ENCODE assay signal across 23 mouse cellular contexts in genomic region chr7:127118671-127119445, GRCm38 (mm10). TPM values are rescaled to one million over a fixed set of nuclear protein-coding genes. Genes with fewer than 3 reads are reported as not detected.
A peak's percentile ranks its signal among the peaks of the same experiment; 100 is the strongest.
DNase-seq lines count a peak whose midpoint lies in the region; ATAC-seq and TF ChIP-seq lines count a peak whose summit lies in the region.
"Had no signal": no experiment of that assay in that cellular context is flagged by ENCODE, and none has a peak within 500 bp of the region (broad histone marks: within the 10 kb centered on the region; RNA-seq: fewer than 3 reads in every experiment).

No protein-coding gene starts in this region.

- peaks cover 7% of the 10 kb centered on the region; the same call in 1 of the 2 replicates for H3K4me1 ChIP-seq in brown adipose tissue, adult 24 weeks (ENCODE audit: control insufficient read depth, insufficient read depth, insufficient read length, low read length)
- H3K4me1 ChIP-seq in liver, embryonic 13.5 days (replicated peaks): peaks cover 64% of the 10 kb centered on the region
- no peaks in the 10 kb centered on the region for H3K4me1 ChIP-seq in cerebellum, adult 2 months (ENCODE audit: control insufficient read depth, insufficient read depth, low read length)

- H3K4me2 ChIP-seq in liver, embryonic 13.5 days: no peak overlapping the region
- H3K4me2 ChIP-seq: midbrain, embryonic 12.5 days had no signal

- H3K4me3 ChIP-seq in brown adipose tissue, adult 24 weeks (ENCODE audit: insufficient read depth, low read depth, low read length): no peak overlapping the region
- no peak overlapping the region for H3K4me3 ChIP-seq in liver, embryonic 13.5 days (replicated peaks)
- no peak overlapping the region for H3K4me3 ChIP-seq in cerebellum, adult 2 months (replicated peaks; ENCODE audit: insufficient read depth, low read depth, low read length)
- H3K4me3 ChIP-seq: erythroblast, embryonic 14.5 days; heart, adult 2 months; midbrain, embryonic 12.5 days had no signal

- 60% methylated on average over 14 of the region's 14 CpGs for WGBS in liver, embryonic 13.5 days (ENCODE audit: insufficient replicate concordance)
- WGBS in cerebellum, adult 2 months: 49% methylated on average over 14 of the region's 14 CpGs

- peak overlapping the region; percentile 31; the same call in 1 of the 2 replicates for H3K27ac ChIP-seq in brown adipose tissue, adult 24 weeks (replicated peaks; ENCODE audit: low read depth, low read length)
- H3K27ac ChIP-seq in liver, embryonic 13.5 days: peak overlapping the region; percentile 52
- no peak overlapping the region for H3K27ac ChIP-seq in cerebellum, adult 2 months (ENCODE audit: insufficient read depth, low read length)
- H3K27ac ChIP-seq: heart, adult 2 months; midbrain, embryonic 12.5 days; stomach, postnatal 0 days had no signal

- no peaks in the 10 kb centered on the region for H3K36me3 ChIP-seq in liver, embryonic 13.5 days
- H3K36me3 ChIP-seq: midbrain, embryonic 12.5 days had no signal

- TF ChIP-seq CTCF in cerebellum, adult 2 months (IDR thresholded peaks at IDR 0.05; ENCODE audit: borderline replicate concordance, insufficient read depth, low read depth, low read length): no peak

- no peak for TF ChIP-seq POLR2A in cerebellum, adult 2 months (IDR thresholded peaks at IDR 0.05; ENCODE audit: borderline replicate concordance, insufficient read depth, low read length)

- DNase-seq in adrenal gland, adult 2 months: peak; percentile 29
- DNase-seq in adrenal gland, postnatal 25 days: no peak
- peak; percentile 23 to 77 for DNase-seq in kidney, postnatal 25 days
- DNase-seq in kidney, adult 18-20 months: no peak
- no peak for DNase-seq in liver, embryonic 13.5 days
- DNase-seq in cerebellum, adult 2 months: no peak
- DNase-seq in heart, postnatal 4 days: no peak
- DNase-seq: cerebellum, adult 11-12 months; heart, adult 2 months; lung, postnatal 4 days; spleen, adult 18-20 months; thymus, postnatal 36 days had no signal

- H3K27me3 ChIP-seq in liver, embryonic 13.5 days: 0 out of 2 replicates have a peak, but pooled peaks cover 4% of the 10 kb centered on the region
- H3K27me3 ChIP-seq in cerebellum, adult 2 months (ENCODE audit: control insufficient read depth, insufficient read depth, low read length): no peaks in the 10 kb centered on the region; the same call in 1 of the 2 replicates
- H3K27me3 ChIP-seq: CH12.LX had no signal

- ATAC-seq in liver, embryonic 13.5 days (ENCODE audit: low read depth): 0 out of 2 replicates have a peak, but pooled peaks have one; percentile 4
- ATAC-seq: activated CD4-positive, CD25-positive, alpha-beta regulatory T cell, adult 4 months; hindbrain, embryonic 16.5 days had no signal

- no peaks in the 10 kb centered on the region for H3K9me3 ChIP-seq in liver, embryonic 13.5 days (replicated peaks)
- H3K9me3 ChIP-seq: midbrain, embryonic 12.5 days had no signal

- H3K9ac ChIP-seq in liver, embryonic 13.5 days: no peak overlapping the region
- H3K9ac ChIP-seq: midbrain, embryonic 12.5 days had no signal

RNA-seq across cellular contexts. Expression of gene Qprt, which starts 3.2 kb away (rescaled TPM):
- total RNA-seq in adrenal gland, adult 2 months (2021): under 1 TPM; 0.49 to 0.52 TPM
- 0.77 and 1.0 TPM in 2 replicates for polyA plus RNA-seq in adrenal gland, adult 2 months (2012; rRNA removed)
- 0.21 TPM in 1 of 2 replicates, not detected in the other for total RNA-seq in adrenal gland, postnatal 25 days (2021)
- polyA plus RNA-seq in brown adipose tissue, adult 24 weeks (2012; ENCODE audit: insufficient read depth, insufficient read length, missing spikeins): 0.75 and 1.5 TPM in 2 replicates
- 44.4 and 49.1 TPM in 2 replicates for polyA plus RNA-seq in liver, embryonic 13.5 days (2015; fragmentation: Nextera tagmentation; extraction: Ambion mirVana)
- 2.1 and 2.2 TPM in 2 replicates for polyA plus RNA-seq in cerebellum, adult 2 months (2012; rRNA removed)
- under 1 TPM; 0.19 to 0.20 TPM for total RNA-seq in heart, postnatal 4 days (2021)
- total RNA-seq: heart, adult 2 months had no signal

RNA-seq across cellular contexts. Expression of gene Spn, which starts 18.8 kb away (rescaled TPM):
- 1 to 10 TPM in 1 of 2 experiments, under 1 TPM in 1; 0.58 to 1.0 TPM for total RNA-seq in adrenal gland, adult 2 months (2021)
- 1.0 and 2.0 TPM in 2 replicates for polyA plus RNA-seq in adrenal gland, adult 2 months (2012; rRNA removed)
- 0.55 and 1.0 TPM in 2 replicates for total RNA-seq in adrenal gland, postnatal 25 days (2021)
- polyA plus RNA-seq in brown adipose tissue, adult 24 weeks (2012; ENCODE audit: insufficient read depth, insufficient read length, missing spikeins): 0.44 TPM in 1 of 2 replicates, not detected in the other
- polyA plus RNA-seq in liver, embryonic 13.5 days (2015; fragmentation: Nextera tagmentation; extraction: Ambion mirVana): 8.2 and 8.7 TPM in 2 replicates
- polyA plus RNA-seq in cerebellum, adult 2 months (2012; rRNA removed): 0.16 and 0.18 TPM in 2 replicates
- under 1 TPM; 0.38 to 0.67 TPM for total RNA-seq in heart, postnatal 4 days (2021)
- polyA plus RNA-seq: hindbrain, embryonic 16.5 days had no signal

RNA-seq across cellular contexts. Expression of gene AI467606, which starts 27.7 kb away (rescaled TPM):
- total RNA-seq in adrenal gland, adult 2 months (2021): 1 to 10 TPM; 1.6 to 1.9 TPM
- 7.6 TPM in 2 replicates for polyA plus RNA-seq in adrenal gland, adult 2 months (2012; rRNA removed)
- total RNA-seq in adrenal gland, postnatal 25 days (2021): 0.43 and 1.1 TPM in 2 replicates
- 0.96 and 1.8 TPM in 2 replicates for polyA plus RNA-seq in brown adipose tissue, adult 24 weeks (2012; ENCODE audit: insufficient read depth, insufficient read length, missing spikeins)
- polyA plus RNA-seq in liver, embryonic 13.5 days (2015; fragmentation: Nextera tagmentation; extraction: Ambion mirVana): 7.0 and 7.3 TPM in 2 replicates
- 1.4 and 2.1 TPM in 2 replicates for polyA plus RNA-seq in cerebellum, adult 2 months (2012; rRNA removed)
- total RNA-seq in heart, postnatal 4 days (2021): under 1 TPM; 0.71 to 0.74 TPM

RNA-seq across cellular contexts. Expression of gene Zg16, which starts 31.7 kb away (rescaled TPM):
- total RNA-seq in adrenal gland, adult 2 months (2021): not detected
- polyA plus RNA-seq in adrenal gland, adult 2 months (2012; rRNA removed): 0.18 and 0.49 TPM in 2 replicates
- total RNA-seq in adrenal gland, postnatal 25 days (2021): not detected in 2 replicates
- not detected in 2 replicates for polyA plus RNA-seq in brown adipose tissue, adult 24 weeks (2012; ENCODE audit: insufficient read depth, insufficient read length, missing spikeins)
- polyA plus RNA-seq in liver, embryonic 13.5 days (2015; fragmentation: Nextera tagmentation; extraction: Ambion mirVana): not detected in 2 replicates
- polyA plus RNA-seq in cerebellum, adult 2 months (2012; rRNA removed): 0.34 TPM in 1 of 2 replicates, not detected in the other
- total RNA-seq in heart, postnatal 4 days (2021): not detected
- total RNA-seq: CH12.LX; gastrocnemius, adult 8-10 months; heart, adult 2 months; left cerebral cortex, adult 18-20 months had no signal
- polyA plus RNA-seq: activated CD4-positive, CD25-positive, alpha-beta regulatory T cell, adult 4 months; erythroblast, embryonic 14.5 days; heart, adult 2 months; heart, postnatal 0 days; hindbrain, embryonic 16.5 days; limb, embryonic 14.5 days; midbrain, embryonic 12.5 days had no signal

Comparison
In these comparisons a context has a peak if more than half of its experiments do, and no peak if none do; other contexts are left out.
1. DNase-seq: peak in adrenal gland, adult 2 months (single experiment) and kidney, postnatal 25 days (2 of 2); none in adrenal gland, postnatal 25 days (single experiment), kidney, adult 18-20 months (single experiment), liver, embryonic 13.5 days (single experiment), cerebellum, adult 2 months (0 of 2) and heart, postnatal 4 days (single experiment).
2. RNA of gene Qprt, which starts 3.2 kb away (polyA plus RNA-seq): 44.4 to 49.1 TPM in liver, embryonic 13.5 days; 2.1 to 2.2 TPM in cerebellum, adult 2 months, 0.75 to 1.5 TPM in brown adipose tissue, adult 24 weeks and 0.77 to 1.0 TPM in adrenal gland, adult 2 months; every median in the first group is over 10 times any median in the second.